Mouse (Mus musculus) heart, adult 2 months (tissue): ENCODE data around the gene Cmtm4.

Experiments
- CTCF ChIP-seq: fragments of 200-600 bp; IDR thresholded peaks from 2 replicates; pipeline ENCODE4 v1.8.1; 2022; ENCODE audit warnings: antibody characterized with exemption, mild to moderate bottlenecking, moderate library complexity
- EP300 ChIP-seq: fragments of 200-500 bp; IDR thresholded peaks from 2 replicates; pipeline ENCODE4 v1.6.1; 2011; ENCODE audit warnings: low read depth, low read length, control low read depth; ENCODE audit not compliant: insufficient read depth

GRCm38 (mm10) chr8:104375959-104376358 is 19.6 kb downstream of the Cmtm4 start:
- TF ChIP-seq CTCF: no peak
- TF ChIP-seq EP300: no peak
